Mouse (Mus musculus): ENCODE measurements around the gene Tmem80. TPM values are rescaled to one million over a fixed set of nuclear protein-coding genes. Genes with fewer than 3 reads are reported as not detected.

Tmem80 gene
- polyA plus RNA-seq (2014; fragmentation: Nextera tagmentation; extraction: Ambion mirVana) = 22.2 and 27.4 TPM in 2 replicates

- under 1% methylated on average over 105 of the region's 105 CpGs for WGBS
- DNase-seq (ENCODE audit: low spot score) (peak; percentile 96), ATAC-seq (replicated peaks; ENCODE audit: low FRiP score) (peak; percentile 93)
Measured at GRCm38 (mm10) chr7:141327469-141328372, at the start of gene Tmem80, which contains the start of gene Deaf1. Gene Tmem80 (plus strand): TSS chr7:141327739. Gene Deaf1 (minus strand): TSS chr7:141327690.

GRCm38 (mm10) chr7:141278766-141279590, 48.6 kb upstream of the Tmem80 start, which contains the start of gene Sct:
Gene Sct (minus strand): TSS chr7:141279133.
- H3K36me3 ChIP-seq (ENCODE audit: control insufficient read depth, insufficient read depth, low read length) = no peaks in the 10 kb centered on the region
- H3K9me3 ChIP-seq (ENCODE audit: control insufficient read depth, low read length) = no peaks in the 10 kb centered on the region
- ATAC-seq (replicated peaks; ENCODE audit: low FRiP score) (peak; percentile 44; the same call in 1 of the 2 replicates), DNase-seq (ENCODE audit: low spot score) (peak; percentile 52)
- peaks cover 14% of the 10 kb centered on the region for H3K4me1 ChIP-seq (replicated peaks; ENCODE audit: control insufficient read depth, insufficient read depth, low read length)
- H3K4me3 ChIP-seq (ENCODE audit: low read depth, low read length) = peak within 1 kb of the TSS; percentile 49
- peak within 1 kb of the TSS; percentile 93 for H3K4me2 ChIP-seq
- peaks cover 20% of the 10 kb centered on the region for H3K27me3 ChIP-seq (replicated peaks; ENCODE audit: control insufficient read depth, insufficient read depth, low read length)
- H3K27ac ChIP-seq (ENCODE audit: low read depth, low read length) = no peak within 1 kb of the TSS
- peak within 1 kb of the TSS; percentile 57 for H3K9ac ChIP-seq (ENCODE audit: low read depth, low read length)
- 6% methylated on average over 44 of the region's 46 CpGs for WGBS

More at GRCm38 (mm10) chr7:141327469-141328372, at the start of gene Tmem80, which contains the start of gene Deaf1:
- Histone ChIP-seq H3K36me3 (ENCODE audit: control insufficient read depth, insufficient read depth, low read length) (peaks cover 15% of the 10 kb centered on the region), H3K9ac (ENCODE audit: low read depth, low read length) (peak within 1 kb of the TSS; percentile 97), H3K27ac (ENCODE audit: low read depth, low read length) (peak within 1 kb of the TSS; percentile 98), H3K4me1 (replicated peaks; ENCODE audit: control insufficient read depth, insufficient read depth, low read length) (peaks cover 21% of the 10 kb centered on the region), H3K4me2 (peak within 1 kb of the TSS; percentile 98), H3K27me3 (replicated peaks; ENCODE audit: control insufficient read depth, insufficient read depth, low read length) (no peaks in the 10 kb centered on the region), H3K4me3 (ENCODE audit: low read depth, low read length) (peak within 1 kb of the TSS; percentile 75), H3K9me3 (ENCODE audit: control insufficient read depth, low read length) (no peaks in the 10 kb centered on the region)

GRCm38 (mm10) chr7:141281442-141281841, 46.1 kb upstream of the Tmem80 start:
- Histone ChIP-seq H3K4me3 (ENCODE audit: low read depth, low read length) (no peak overlapping the region), H3K27ac (ENCODE audit: low read depth, low read length) (no peak overlapping the region), H3K4me1 (replicated peaks; ENCODE audit: control insufficient read depth, insufficient read depth, low read length) (peaks cover 14% of the 10 kb centered on the region), H3K27me3 (replicated peaks; ENCODE audit: control insufficient read depth, insufficient read depth, low read length) (peaks cover 20% of the 10 kb centered on the region), H3K9ac (ENCODE audit: low read depth, low read length) (no peak overlapping the region), H3K9me3 (ENCODE audit: control insufficient read depth, low read length) (no peaks in the 10 kb centered on the region), H3K4me2 (no peak overlapping the region), H3K36me3 (ENCODE audit: control insufficient read depth, insufficient read depth, low read length) (no peaks in the 10 kb centered on the region)
- WGBS = 87% methylated on average over 6 of the region's 6 CpGs
- no peak for ATAC-seq (replicated peaks; ENCODE audit: low FRiP score)
- no peak for DNase-seq (ENCODE audit: low spot score)

- no peak overlapping the region for H3K27ac ChIP-seq (ENCODE audit: low read depth, low read length)
- H3K36me3 ChIP-seq (ENCODE audit: control insufficient read depth, insufficient read depth, low read length) = no peaks in the 10 kb centered on the region
- no peak overlapping the region for H3K9ac ChIP-seq (ENCODE audit: low read depth, low read length)
- ATAC-seq (replicated peaks; ENCODE audit: low FRiP score) (no peak), DNase-seq (ENCODE audit: low spot score) (no peak)
- no peaks in the 10 kb centered on the region for H3K9me3 ChIP-seq (ENCODE audit: control insufficient read depth, low read length)
- no peak overlapping the region for H3K4me3 ChIP-seq (ENCODE audit: low read depth, low read length)
- H3K27me3 ChIP-seq (replicated peaks; ENCODE audit: control insufficient read depth, insufficient read depth, low read length) = peaks cover 19% of the 10 kb centered on the region
- no peak overlapping the region for H3K4me2 ChIP-seq
- 81% methylated on average over 4 of the region's 4 CpGs for WGBS
- peaks cover 14% of the 10 kb centered on the region for H3K4me1 ChIP-seq (replicated peaks; ENCODE audit: control insufficient read depth, insufficient read depth, low read length)
Measured at GRCm38 (mm10) chr7:141282756-141283155, 44.8 kb upstream of the Tmem80 start.

GRCm38 (mm10) chr7:141288042-141288441, 39.5 kb upstream of the Tmem80 start:
- H3K27ac ChIP-seq (ENCODE audit: low read depth, low read length) = no peak overlapping the region
- 66% methylated on average over 3 of the region's 3 CpGs for WGBS

GRCm38 (mm10) chr7:141291921-141292582, 35.5 kb upstream of the Tmem80 start, which contains the start of gene Drd4:
Gene Drd4 (plus strand): TSS chr7:141292006.
- H3K4me1 ChIP-seq (replicated peaks; ENCODE audit: control insufficient read depth, insufficient read depth, low read length) = peaks cover 9% of the 10 kb centered on the region
- no peak within 1 kb of the TSS for H3K27ac ChIP-seq (ENCODE audit: low read depth, low read length)
- WGBS = 3% methylated on average over 46 of the region's 46 CpGs
- H3K4me3 ChIP-seq (ENCODE audit: low read depth, low read length) = peak within 1 kb of the TSS; percentile 46
- H3K36me3 ChIP-seq (ENCODE audit: control insufficient read depth, insufficient read depth, low read length) = no peaks in the 10 kb centered on the region
- H3K9me3 ChIP-seq (ENCODE audit: control insufficient read depth, low read length) = no peaks in the 10 kb centered on the region
- H3K27me3 ChIP-seq (replicated peaks; ENCODE audit: control insufficient read depth, insufficient read depth, low read length) = peaks cover 66% of the 10 kb centered on the region
- ATAC-seq (replicated peaks; ENCODE audit: low FRiP score) (0 out of 2 replicates have a peak, but pooled peaks have one; percentile 39), DNase-seq (ENCODE audit: low spot score) (peak; percentile 62)
- H3K9ac ChIP-seq (ENCODE audit: low read depth, low read length) = peak within 1 kb of the TSS; percentile 47; the same call in 1 of the 2 replicates
- H3K4me2 ChIP-seq = peak within 1 kb of the TSS; percentile 73

More at GRCm38 (mm10) chr7:141288042-141288441, 39.5 kb upstream of the Tmem80 start:
- Histone ChIP-seq H3K4me1 (replicated peaks; ENCODE audit: control insufficient read depth, insufficient read depth, low read length) (peaks cover 2% of the 10 kb centered on the region; the same call in 1 of the 2 replicates), H3K36me3 (ENCODE audit: control insufficient read depth, insufficient read depth, low read length) (no peaks in the 10 kb centered on the region), H3K4me2 (no peak overlapping the region), H3K9ac (ENCODE audit: low read depth, low read length) (no peak overlapping the region), H3K27me3 (replicated peaks; ENCODE audit: control insufficient read depth, insufficient read depth, low read length) (peaks cover 37% of the 10 kb centered on the region), H3K4me3 (ENCODE audit: low read depth, low read length) (no peak overlapping the region), H3K9me3 (ENCODE audit: control insufficient read depth, low read length) (no peaks in the 10 kb centered on the region)
- no peak for DNase-seq (ENCODE audit: low spot score)
- ATAC-seq (replicated peaks; ENCODE audit: low FRiP score) = no peak

- H3K27ac ChIP-seq (ENCODE audit: low read depth, low read length) = no peak overlapping the region
- H3K4me1 ChIP-seq (replicated peaks; ENCODE audit: control insufficient read depth, insufficient read depth, low read length) = peaks cover 9% of the 10 kb centered on the region
- peak overlapping the region; percentile 46 for H3K4me3 ChIP-seq (ENCODE audit: low read depth, low read length)
- no peak for ATAC-seq (replicated peaks; ENCODE audit: low FRiP score)
- H3K4me2 ChIP-seq = peak overlapping the region; percentile 73
- WGBS = 39% methylated on average over 15 of the region's 15 CpGs
- H3K9ac ChIP-seq (ENCODE audit: low read depth, low read length) = 0 out of 2 replicates have a peak overlapping the region, but pooled peaks have one; percentile 47
- H3K36me3 ChIP-seq (ENCODE audit: control insufficient read depth, insufficient read depth, low read length) = no peaks in the 10 kb centered on the region
- H3K27me3 ChIP-seq (replicated peaks; ENCODE audit: control insufficient read depth, insufficient read depth, low read length) = peaks cover 66% of the 10 kb centered on the region
- DNase-seq (ENCODE audit: low spot score) = no peak
- no peaks in the 10 kb centered on the region for H3K9me3 ChIP-seq (ENCODE audit: control insufficient read depth, low read length)
Measured at GRCm38 (mm10) chr7:141292583-141293388, 34.8 kb upstream of the Tmem80 start.

Measured in liver, embryonic 11.5 days (tissue).